Mouse (Mus musculus): ENCODE results near the gene Slc16a3.

Gene Slc16a3

DNA sequence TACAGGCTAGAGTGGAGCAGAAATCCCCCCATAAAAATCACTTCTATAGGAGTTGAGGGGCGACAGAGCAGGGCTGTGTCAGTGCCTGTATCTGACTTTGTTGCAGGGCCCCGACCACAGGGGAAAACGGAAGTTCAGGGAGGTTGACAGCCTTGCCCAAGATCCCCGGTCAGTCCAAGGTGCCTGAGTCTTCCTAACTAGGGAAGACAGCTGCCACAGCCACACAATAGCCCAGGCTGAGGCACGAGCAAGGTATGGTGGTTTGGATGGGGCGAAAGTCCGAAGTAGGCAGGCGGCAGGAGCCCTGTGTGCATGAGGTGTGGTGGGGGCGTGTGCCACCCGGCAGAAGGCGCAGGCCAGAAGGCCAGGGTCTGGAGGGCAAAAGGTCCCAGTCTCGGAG lies at the start of gene Slc16a3:
Gene Slc16a3, plus strand, starts transcription at position 153 of the 400 bp plus-strand sequence.
- DNase-seq: no peak

DNA sequence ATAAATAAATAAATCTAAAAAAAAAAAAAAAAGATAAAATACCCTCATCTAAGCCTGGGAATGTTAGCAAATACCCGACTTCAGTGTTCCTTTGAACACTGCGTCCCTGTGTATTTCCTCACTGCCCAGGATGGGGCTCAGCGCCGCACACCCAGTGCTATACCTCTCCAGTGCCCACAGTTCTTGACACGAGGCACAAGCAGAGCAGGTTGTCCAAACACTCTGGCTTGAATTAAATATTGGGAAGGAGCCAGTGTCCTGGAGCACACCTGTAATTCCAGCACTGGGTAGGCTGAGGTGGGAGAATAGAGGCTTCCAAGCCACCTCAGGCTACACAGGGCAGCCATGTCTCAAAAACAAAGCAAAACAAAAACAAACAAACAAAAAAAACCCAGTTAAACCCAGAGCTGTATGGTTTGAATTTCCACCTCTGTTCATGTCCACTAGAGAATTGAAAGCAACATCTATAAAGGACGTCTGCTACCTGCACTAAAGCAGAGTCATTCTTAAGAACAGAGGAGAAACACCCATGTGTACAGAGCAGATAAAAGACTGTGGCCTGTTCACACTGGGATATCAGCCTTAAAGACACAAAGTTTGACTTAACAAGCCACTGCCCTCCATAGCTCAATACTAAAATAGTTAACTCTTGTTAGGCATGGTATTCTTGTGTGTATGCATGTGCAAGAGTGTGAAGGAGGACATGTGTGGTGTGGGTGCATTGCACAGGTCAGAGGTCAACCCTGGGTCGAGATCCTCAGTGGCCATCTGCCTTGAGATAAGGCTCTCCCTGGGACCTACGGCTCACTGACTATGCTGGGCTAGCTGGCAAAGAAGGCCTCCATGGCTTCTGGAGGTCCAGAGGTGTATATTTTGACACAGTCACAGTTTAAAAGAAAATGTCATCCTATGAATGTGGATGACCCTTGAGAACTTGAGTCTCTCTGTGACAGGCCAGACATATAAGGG lies 47.7 kb upstream of the Slc16a3 start:
- DNase-seq: peak; percentile 53 to 72

DNA sequence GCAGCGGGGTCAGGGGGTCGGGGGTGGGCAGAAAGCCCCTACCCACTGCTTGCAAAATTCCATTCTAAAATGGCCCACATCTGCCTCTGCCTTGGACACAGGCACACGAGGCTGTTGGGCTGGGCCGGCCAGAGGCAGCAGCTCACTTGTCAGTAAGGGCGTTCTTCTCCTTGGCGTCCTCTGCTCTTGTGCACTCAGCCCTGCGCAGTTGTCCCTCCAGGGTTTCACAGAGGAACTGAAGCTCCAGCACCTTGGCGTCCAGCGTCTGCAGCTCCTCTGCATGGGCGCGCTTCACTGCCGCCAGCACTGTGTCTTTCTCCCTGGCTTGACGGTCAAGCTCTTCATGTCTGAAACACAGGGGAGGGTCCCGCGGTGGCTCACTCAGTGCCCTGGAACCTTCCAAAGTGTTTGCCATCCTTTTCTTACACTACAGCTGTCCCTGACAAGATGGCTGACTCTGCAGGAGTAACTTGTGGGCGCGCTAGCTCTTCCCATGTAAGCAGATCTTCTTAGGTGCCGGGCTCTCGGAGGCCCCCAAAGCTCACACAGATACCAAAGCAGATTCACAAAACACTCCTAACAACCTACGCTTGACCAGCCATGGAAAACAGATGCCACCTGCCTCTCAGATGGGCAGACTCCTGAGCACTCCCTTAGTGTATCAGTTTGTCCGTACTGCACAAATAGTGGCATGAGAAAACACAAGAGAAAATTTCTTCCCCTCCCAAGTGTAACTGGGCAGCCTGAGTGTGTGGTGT lies 46.4 kb upstream of the Slc16a3 start:
- DNase-seq: no peak

- DNase-seq: peak; percentile 59 to 66
Measured at GRCm38 (mm10) chr11:120902487-120903142, 45.7 kb upstream of the Slc16a3 start.

DNA sequence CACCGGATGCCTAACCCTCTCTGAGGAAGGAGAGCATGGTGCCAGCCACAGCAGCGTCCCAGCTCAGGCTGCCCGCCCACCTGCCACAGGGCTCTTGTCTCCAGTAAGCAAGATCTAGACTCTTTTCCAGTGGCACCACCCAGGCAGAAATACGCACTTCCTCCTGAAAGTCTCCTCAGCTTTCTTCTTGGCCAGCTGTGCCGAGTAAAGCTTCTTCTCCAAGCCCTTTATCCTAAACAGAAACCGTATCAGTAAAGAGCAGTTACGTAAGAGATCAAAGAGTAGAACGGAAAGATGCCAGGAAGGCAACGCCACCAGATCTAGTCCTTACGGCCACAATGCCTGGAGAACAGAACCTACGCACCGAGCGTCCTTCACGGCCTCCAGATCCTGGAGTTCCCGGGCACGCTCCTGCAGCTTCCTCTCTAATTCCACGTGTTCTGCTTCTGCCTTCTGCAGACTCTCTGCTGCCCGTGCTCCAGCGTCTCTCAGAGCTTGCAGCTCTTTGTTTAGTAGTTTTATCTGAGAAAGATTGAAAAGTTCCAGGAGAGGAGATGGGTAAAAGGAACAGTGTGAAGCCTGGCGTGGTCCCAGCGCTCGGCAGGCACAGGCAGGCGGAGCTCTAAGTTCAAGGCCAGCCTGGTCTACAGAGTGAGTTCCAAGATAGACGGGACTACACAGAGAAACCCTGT lies 45.0 kb upstream of the Slc16a3 start:
- DNase-seq: peak; percentile 42 to 48

DNA sequence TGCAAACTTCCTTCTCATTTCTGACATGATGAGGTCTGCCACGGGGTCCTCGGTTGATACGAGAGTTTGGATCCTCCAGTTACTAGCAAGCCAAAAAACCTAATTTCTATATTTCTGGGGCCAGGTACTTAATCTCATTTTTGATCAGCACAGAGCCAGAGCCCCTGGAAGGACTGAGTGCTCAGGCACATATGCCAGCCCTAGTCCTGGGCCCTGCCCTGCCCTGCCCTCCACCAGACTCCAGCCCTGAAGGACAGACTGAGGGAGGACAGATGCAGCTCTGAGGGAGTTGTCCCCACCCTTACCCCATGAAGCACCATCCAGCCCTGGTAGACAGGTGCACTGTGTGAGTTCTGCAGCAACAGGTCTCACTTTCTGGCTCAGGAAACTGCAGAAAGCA lies 43.7 kb upstream of the Slc16a3 start:
- no peak for DNase-seq

DNA sequence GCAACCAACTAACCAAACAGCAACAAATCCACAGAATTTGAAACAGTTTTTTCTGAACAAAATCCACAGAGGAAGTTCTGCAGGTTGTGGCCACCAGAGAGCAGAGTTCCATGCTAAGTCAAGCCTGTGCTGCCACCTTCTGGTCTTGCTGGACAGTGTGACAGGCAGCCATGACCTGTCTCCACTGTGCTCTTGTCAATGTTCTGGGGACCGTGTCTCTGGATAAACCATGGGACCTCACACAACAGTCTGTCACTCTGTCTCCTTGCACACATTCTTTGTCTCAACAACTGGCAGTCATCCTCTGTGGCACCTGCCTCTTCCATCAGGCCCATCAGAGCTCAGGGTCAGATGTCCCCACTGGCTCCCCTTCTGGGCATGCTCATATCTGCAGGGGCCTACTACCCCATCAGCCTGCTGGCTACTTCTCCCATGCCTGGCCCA lies 42.8 kb upstream of the Slc16a3 start:
- peak; percentile 70 to 82 for DNase-seq

DNA sequence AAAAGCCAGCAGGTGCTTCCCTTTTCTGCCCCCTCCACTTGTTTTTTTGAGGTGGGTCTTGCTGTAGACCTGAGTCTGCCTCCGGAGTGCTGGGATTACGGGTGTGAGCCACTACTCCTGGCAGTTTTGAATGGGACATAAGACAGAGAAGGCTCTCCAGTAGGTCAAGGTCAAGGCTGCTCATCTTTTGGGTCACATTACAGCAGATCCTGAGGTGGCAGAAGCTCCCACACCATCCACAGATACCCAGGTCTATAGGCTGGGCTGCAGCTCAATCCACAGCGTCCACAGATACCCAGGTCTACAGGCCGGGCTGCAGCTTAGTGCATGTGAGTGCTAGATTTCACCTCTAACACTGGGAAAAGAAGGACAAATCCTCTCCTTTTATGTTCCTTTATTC lies 34.5 kb upstream of the Slc16a3 start:
- no peak for DNase-seq

GRCm38 (mm10) chr11:120916477-120916876 lies 31.8 kb upstream of the Slc16a3 start:
- DNase-seq: no peak

DNA sequence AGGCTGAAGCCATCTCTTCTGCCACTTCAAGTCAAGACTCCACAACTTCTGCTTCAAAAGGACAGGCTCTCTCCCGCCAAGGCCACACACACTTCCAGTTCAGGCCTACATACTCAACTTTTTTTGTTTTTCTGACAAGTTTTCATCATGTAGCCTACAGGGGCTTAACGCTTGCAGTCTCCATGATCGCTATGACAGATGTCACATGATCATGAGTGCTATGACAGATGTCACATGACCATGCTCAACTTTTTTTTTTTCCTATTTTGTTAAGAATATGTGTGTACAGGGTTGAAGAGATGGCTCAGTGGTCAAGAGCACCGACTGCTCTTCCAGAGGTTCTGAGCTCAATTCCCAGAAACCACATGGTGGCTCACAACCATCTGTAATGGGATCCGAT lies 30.5 kb upstream of the Slc16a3 start:
- DNase-seq: no peak

- DNase-seq: no peak
Measured at GRCm38 (mm10) chr11:120922528-120922927, 25.8 kb upstream of the Slc16a3 start.

- no peak for DNase-seq
Measured at GRCm38 (mm10) chr11:120928468-120928867, 19.8 kb upstream of the Slc16a3 start.

- DNase-seq: no peak
Measured at GRCm38 (mm10) chr11:120931479-120931878, 16.8 kb upstream of the Slc16a3 start.

DNA sequence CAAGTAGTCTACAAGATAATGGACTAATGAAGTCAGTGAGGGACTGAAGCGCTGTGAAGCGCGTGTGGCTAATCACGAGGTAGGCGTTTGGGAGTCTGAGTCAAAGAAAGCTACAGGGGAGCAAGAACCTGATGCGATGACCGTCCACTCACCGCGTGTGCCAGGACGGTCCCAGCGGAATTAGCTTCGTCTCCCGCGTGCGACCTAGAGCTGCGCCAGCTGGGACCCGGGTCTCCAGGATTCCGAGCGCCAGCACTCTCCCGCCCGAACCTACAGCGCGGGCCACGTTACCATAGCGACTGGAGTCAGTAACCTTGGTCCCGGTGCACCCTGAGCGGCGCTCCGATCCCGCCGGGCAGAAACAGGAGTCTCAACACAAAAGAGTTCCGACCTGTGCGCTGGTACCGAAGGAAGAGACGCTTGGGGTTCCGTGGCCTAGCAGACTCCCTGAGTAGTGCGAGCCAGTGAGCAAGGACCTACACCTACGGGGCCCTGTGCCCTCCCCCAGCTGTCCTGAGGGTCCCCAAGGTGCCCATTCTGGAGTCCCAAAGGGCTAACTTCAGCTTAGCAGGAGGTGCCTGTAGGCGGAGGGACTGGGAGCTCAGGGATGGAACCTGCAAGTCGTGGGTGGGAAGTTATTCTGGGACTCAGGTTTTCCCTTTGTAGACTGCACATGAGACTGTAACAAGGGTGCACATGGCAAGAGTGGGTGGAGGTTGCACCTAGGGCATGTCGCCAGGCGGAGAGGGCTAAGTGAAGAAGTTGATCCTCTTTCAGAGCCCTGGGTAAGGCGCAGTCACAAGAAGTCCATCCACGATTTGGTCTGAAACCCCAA lies 15.5 kb upstream of the Slc16a3 start, which contains the start of gene Ccdc57:
Gene Ccdc57, minus strand, starts transcription at position 309 of the 835 bp plus-strand sequence.
- peak; percentile 87 for DNase-seq

GRCm38 (mm10) chr11:120937976-120938375 lies 10.3 kb upstream of the Slc16a3 start:
- no peak for DNase-seq

DNA sequence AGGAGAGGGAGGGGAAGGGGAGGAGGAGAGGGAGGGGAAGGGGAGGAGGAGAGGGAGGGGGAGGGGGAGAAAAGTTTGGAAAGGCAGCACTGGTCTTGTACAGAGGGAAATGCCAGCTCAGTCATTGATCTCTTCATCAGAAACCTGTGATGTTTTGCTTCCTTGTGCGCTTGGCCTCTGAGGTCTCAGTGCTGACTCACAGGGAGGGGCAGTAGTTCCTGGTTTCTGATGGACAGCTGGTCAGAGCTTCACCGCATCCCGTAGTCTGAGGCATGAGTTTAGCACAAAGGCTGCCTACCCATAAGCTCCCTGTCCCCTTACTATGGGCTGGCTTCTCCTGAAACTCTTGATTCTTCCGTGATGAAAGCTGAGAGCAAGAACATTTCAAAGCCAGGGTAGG lies 9.5 kb upstream of the Slc16a3 start:
- peak in 1 of 2 experiments; percentile 32 for DNase-seq

GRCm38 (mm10) chr11:120939712-120940341 lies 8.5 kb upstream of the Slc16a3 start:
- no peak for DNase-seq

DNA sequence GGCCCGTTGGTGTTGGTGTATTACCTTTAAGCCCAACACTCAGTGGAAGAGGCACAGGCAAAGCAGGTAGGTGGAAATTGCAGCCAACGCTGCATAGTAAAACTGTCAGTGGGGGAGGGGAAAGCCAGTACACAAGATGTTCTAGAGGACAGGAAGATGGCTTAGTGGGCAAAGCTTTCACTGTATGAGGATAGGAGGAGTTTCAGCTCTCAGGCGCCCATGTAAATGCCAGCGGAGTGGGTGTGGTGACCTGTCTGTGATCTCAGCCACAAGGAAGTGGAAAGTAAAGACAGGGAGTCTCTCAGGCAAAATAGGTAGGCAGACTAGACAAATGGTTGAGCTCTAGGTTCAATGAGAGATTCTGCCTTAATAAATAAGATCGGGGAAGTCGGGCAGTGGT lies 7.3 kb upstream of the Slc16a3 start:
- no peak for DNase-seq

GRCm38 (mm10) chr11:120945266-120945665 lies 3.0 kb upstream of the Slc16a3 start:
- no peak for DNase-seq

- no peak for DNase-seq
Measured at GRCm38 (mm10) chr11:120945926-120946325, 2.4 kb upstream of the Slc16a3 start.
